Mouse (Mus musculus) MEL (cell line): ENCODE data around the gene Btd.

Experiments
- CTCF ChIP-seq, 3 experiments: IDR thresholded peaks in 2 of 3; conservative IDR thresholded peaks in 1 of 3; 2 replicates each; pipeline ENCODE4 v1.5.1; 2011 to 2012; ENCODE audit warnings: low read length in 3 of 3, low read depth in 2 of 3, mild to moderate bottlenecking in 2 of 3, improper control_type of control experiment in 1 of 3, inconsistent platforms in 1 of 3, mixed read lengths in 1 of 3, moderate library complexity in 1 of 3; ENCODE audit not compliant: control insufficient read depth in 1 of 3, insufficient read depth in 1 of 3, poor library complexity in 1 of 3, severe bottlenecking in 1 of 3
- NELFE ChIP-seq: IDR thresholded peaks from 2 replicates; pipeline ENCODE4 v1.6.1; 2011; ENCODE audit warnings: low read depth, low read length, improper control_type of control experiment
- POLR2A ChIP-seq, 2 experiments: IDR thresholded peaks; 2 replicates each; pipeline ENCODE4 v1.6.1; 2011 to 2012; ENCODE audit warnings: low read length in 2 of 2, mild to moderate bottlenecking in 2 of 2, control low read depth in 1 of 2, improper control_type of control experiment in 1 of 2, low read depth in 1 of 2, moderate library complexity in 1 of 2; ENCODE audit not compliant: control insufficient read depth in 1 of 2, insufficient read depth in 1 of 2, poor library complexity in 1 of 2
- POLR2AphosphoS2 ChIP-seq: IDR thresholded peaks from 2 replicates; pipeline ENCODE4 v1.6.1; 2011; ENCODE audit warnings: low read length, improper control_type of control experiment
- RAD21 ChIP-seq: IDR thresholded peaks from 2 replicates; pipeline ENCODE4 v1.6.1; 2011; ENCODE audit warnings: mild to moderate bottlenecking, low read depth, low read length, improper control_type of control experiment
- USF2 ChIP-seq, 2 experiments: IDR thresholded peaks; 2 replicates each; pipeline ENCODE4 v1.6.1; 2011 to 2012; ENCODE audit warnings: improper control_type of control experiment in 2 of 2, low read length in 2 of 2, borderline replicate concordance in 1 of 2, inconsistent platforms in 1 of 2, low read depth in 1 of 2, mild to moderate bottlenecking in 1 of 2; ENCODE audit not compliant: insufficient read depth in 1 of 2
- ZKSCAN1 ChIP-seq: IDR thresholded peaks from 2 replicates; pipeline ENCODE4 v1.6.1; 2012; ENCODE audit warnings: low read depth, mild to moderate bottlenecking, inconsistent platforms, low read length, improper control_type of control experiment, moderate library complexity

- TF ChIP-seq POLR2A (IDR thresholded peaks at IDR 0.05; ENCODE audit: control insufficient read depth in 1 of 2, insufficient read depth in 1 of 2, low read depth in 1 of 2, low read length in 2 of 2, poor library complexity in 1 of 2) (no peak), POLR2AphosphoS2 (no peak), NELFE (no peak), USF2 (IDR thresholded peaks at IDR 0.05; ENCODE audit: borderline replicate concordance in 1 of 2, insufficient read depth in 1 of 2, low read depth in 1 of 2, low read length in 2 of 2) (no peak), CTCF (IDR thresholded peaks at IDR 0.05 in 2 of 3, conservative IDR thresholded peaks at IDR 0.05 in 1 of 3; ENCODE audit: control insufficient read depth in 1 of 3, insufficient read depth in 1 of 3, low read depth in 2 of 3, low read length in 3 of 3, poor library complexity in 1 of 3, severe bottlenecking in 1 of 3) (no peak), ZKSCAN1 (no peak), RAD21 (no peak)
Measured at GRCm38 (mm10) chr14:31697755-31698154, 56.9 kb downstream of the Btd start.
